Mouse (Mus musculus) frontal cortex, postnatal 36 days (tissue): ENCODE results near the gene Gm14147.
"Not testable (repeated sequence)": the region's sequence is repeated elsewhere in the genome, so short reads cannot be mapped to it uniquely, and the experiment has no call there.

Source experiments
- DNase-seq, 2 experiments: peaks; one replicate each; pipeline ENCODE4 v3.0.0; 2022; ENCODE audit warnings: low spot score in 2 of 2

Gm14147 gene

GRCm38 (mm10) chr2:151097945-151098344 lies at the start of gene Gm14147:
Gene Gm14147, plus strand, starts transcription at chr2:151098245.
- not testable (repeated sequence) for DNase-seq

DNA sequence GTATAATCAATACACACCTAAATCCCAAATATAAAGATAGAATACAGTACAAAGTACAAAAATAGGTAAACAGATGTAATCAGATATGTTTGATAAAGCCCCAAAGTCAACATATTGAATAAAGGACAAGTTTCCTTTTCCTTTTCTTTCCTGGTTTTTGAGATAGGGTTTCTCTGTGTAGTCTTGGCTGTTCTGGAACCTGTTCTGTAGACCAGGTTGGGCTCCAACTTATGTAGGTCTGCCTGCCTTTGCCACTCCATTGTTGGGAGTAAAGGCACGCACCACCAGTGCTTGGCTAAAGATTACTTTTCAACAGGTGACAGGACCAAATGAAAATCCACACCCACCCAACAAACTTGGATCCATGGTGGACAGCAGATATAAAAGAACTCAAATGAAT lies 41.4 kb upstream of the Gm14147 start:
- no peak for DNase-seq

- not testable (repeated sequence) for DNase-seq
These were observed 5.8 kb upstream of the Gm14147 start, which contains the start of gene Gm14151 for GRCm38 (mm10) chr2:151092250-151092649. Gene Gm14151, minus strand, starts transcription at chr2:151092350.
